Mouse (Mus musculus) lung, embryonic 14.5 days (tissue): ENCODE measurements around the gene Fh1. TPM values are rescaled to one million over a fixed set of nuclear protein-coding genes. Genes with fewer than 3 reads are reported as not detected.

ENCODE experiments used
- ATAC-seq: fragments of 200-750 bp; cut with Nextera tagmentation; 2 replicates; pipeline ENCODE4 v1.8.0; 2017; ENCODE audit warnings: mild to moderate bottlenecking, moderate TSS enrichment, moderate library complexity; ENCODE audit not compliant: insufficient read depth
- DNase-seq: peaks from one replicate; pipeline ENCODE4 v3.0.0-alpha.2; 2015
- H3K27ac ChIP-seq: fragments of 300-500 bp; sonication (generic); 2 replicates; pipeline ENCODE4 v1.5.1; 2014; ENCODE audit warnings: low read depth, mild to moderate bottlenecking, moderate library complexity
- H3K27me3 ChIP-seq: fragments of 300-500 bp; sonication (generic); 2 replicates; pipeline ENCODE4 v1.6.1; 2014; ENCODE audit warnings: low read length, control low read depth; ENCODE audit not compliant: insufficient read depth
- H3K36me3 ChIP-seq: fragments of 300-500 bp; sonication (generic); 2 replicates; pipeline ENCODE4 v1.6.1; 2014; ENCODE audit warnings: control low read depth; ENCODE audit not compliant: insufficient read depth
- H3K4me1 ChIP-seq: fragments of 300-500 bp; sonication (generic); 2 replicates; pipeline ENCODE4 v1.6.1; 2014; ENCODE audit warnings: antibody characterized with exemption, control low read depth; ENCODE audit not compliant: insufficient read depth
- H3K4me2 ChIP-seq: fragments of 300-500 bp; sonication (generic); 2 replicates; pipeline ENCODE4 v1.6.1; 2014; ENCODE audit warnings: mild to moderate bottlenecking
- H3K4me3 ChIP-seq: fragments of 300-500 bp; sonication (generic); 2 replicates; pipeline ENCODE4 v1.5.1; 2014; ENCODE audit warnings: low read depth, low read length
- H3K9ac ChIP-seq: fragments of 300-500 bp; sonication (generic); 2 replicates; pipeline ENCODE4 v1.6.1; 2014
- H3K9me3 ChIP-seq: fragments of 300-500 bp; sonication (generic); 2 replicates; pipeline ENCODE4 v1.6.1; 2016; ENCODE audit warnings: low read depth, low read length, control low read depth
- CTCF ChIP-seq: IDR thresholded peaks from 2 replicates; pipeline ENCODE4 v1.5.1; 2016; ENCODE audit warnings: antibody characterized with exemption, low read depth
- WGBS: fragments of 180-500 bp; shearing (Covaris S2); extraction: QIAGEN DNeasy Blood & Tissue Kit; methylation state at CpG from one replicate; pipeline ENCODE4 v1.1.7; 2014; 5-methylcytosine and 5-hydroxymethylcytosine counted together
- polyA plus RNA-seq: library from polyadenylated mRNA; unstranded; fragments of >200 nt; fragmentation: Nextera tagmentation; extraction: Ambion mirVana; gene quantifications from 2 replicates; pipeline ENCODE4 v1.2.1, GENCODE M21; 2014

Fh1 gene
- polyA plus RNA-seq, 1 experiment from 2014 or later = 123 TPM

GRCm38 (mm10) chr1:175619814-175620431 lies 5.5 kb downstream of the Fh1 start, which contains the start of gene Kmo:
TSS of gene Kmo (plus strand) at chr1:175620381.
- Histone ChIP-seq H3K9ac (no peak within 1 kb of the TSS), H3K4me2 (no peak within 1 kb of the TSS), H3K27me3 (no peaks in the 10 kb centered on the region), H3K4me3 (no peak within 1 kb of the TSS), H3K36me3 (peaks cover 38% of the 10 kb centered on the region), H3K4me1 (no peaks in the 10 kb centered on the region; the same call in 1 of the 2 replicates), H3K27ac (no peak within 1 kb of the TSS), H3K9me3 (no peaks in the 10 kb centered on the region)
- no peak for DNase-seq
- ATAC-seq = no peak
- TF ChIP-seq CTCF = no peak
- 89% methylated on average over 13 of the region's 13 CpGs for WGBS

- DNase-seq (no peak), ATAC-seq (no peak)
- Histone ChIP-seq H3K27ac (no peak overlapping the region), H3K4me1 (no peaks in the 10 kb centered on the region), H3K9me3 (no peaks in the 10 kb centered on the region), H3K36me3 (peaks cover 68% of the 10 kb centered on the region), H3K4me2 (no peak overlapping the region), H3K27me3 (no peaks in the 10 kb centered on the region), H3K9ac (no peak overlapping the region), H3K4me3 (no peak overlapping the region)
- 95% methylated on average over 9 of the region's 9 CpGs for WGBS
- TF ChIP-seq CTCF = no peak
Observed at GRCm38 (mm10) chr1:175614992-175615391, 10.4 kb downstream of the Fh1 start.

- no peak for ATAC-seq
- 86% methylated on average over 3 of the region's 3 CpGs for WGBS
- no peak for TF ChIP-seq CTCF
- H3K36me3 ChIP-seq = peaks cover 77% of the 10 kb centered on the region
- no peaks in the 10 kb centered on the region for H3K4me1 ChIP-seq
- no peak overlapping the region for H3K9ac ChIP-seq
- no peak overlapping the region for H3K27ac ChIP-seq
- no peaks in the 10 kb centered on the region for H3K9me3 ChIP-seq
- H3K4me2 ChIP-seq = no peak overlapping the region
- no peak overlapping the region for H3K4me3 ChIP-seq
- H3K27me3 ChIP-seq = no peaks in the 10 kb centered on the region
- no peak for DNase-seq
Observed at GRCm38 (mm10) chr1:175608708-175609107, 16.7 kb downstream of the Fh1 start.

GRCm38 (mm10) chr1:175607838-175608585 lies 17.4 kb downstream of the Fh1 start:
- no peaks in the 10 kb centered on the region for H3K9me3 ChIP-seq
- no peaks in the 10 kb centered on the region for H3K4me1 ChIP-seq
- no peak overlapping the region for H3K27ac ChIP-seq
- TF ChIP-seq CTCF = 0 out of 2 replicates have a peak, but pooled peaks have one; percentile 4
- no peak overlapping the region for H3K4me2 ChIP-seq
- H3K4me3 ChIP-seq = no peak overlapping the region
- DNase-seq (peak; percentile 16), ATAC-seq (peak; percentile 81)
- peaks cover 81% of the 10 kb centered on the region for H3K36me3 ChIP-seq
- 71% methylated on average over 18 of the region's 18 CpGs for WGBS
- no peaks in the 10 kb centered on the region for H3K27me3 ChIP-seq
- H3K9ac ChIP-seq = no peak overlapping the region

GRCm38 (mm10) chr1:175607308-175607707 lies 18.1 kb downstream of the Fh1 start:
- ATAC-seq = 0 out of 2 replicates have a peak, but pooled peaks have one; percentile 39

GRCm38 (mm10) chr1:175603390-175603789 lies 22.0 kb downstream of the Fh1 start:
- H3K27me3 ChIP-seq = no peaks in the 10 kb centered on the region
- DNase-seq (peak; percentile 16), ATAC-seq (no peak)
- H3K4me2 ChIP-seq = no peak overlapping the region
- peak; percentile 26; the same call in 1 of the 2 replicates for TF ChIP-seq CTCF
- no peaks in the 10 kb centered on the region for H3K4me1 ChIP-seq
- 56% methylated on average over 6 of the region's 6 CpGs for WGBS
- peaks cover 72% of the 10 kb centered on the region for H3K36me3 ChIP-seq
- H3K4me3 ChIP-seq = no peak overlapping the region
- H3K27ac ChIP-seq = no peak overlapping the region
- no peak overlapping the region for H3K9ac ChIP-seq
- no peaks in the 10 kb centered on the region for H3K9me3 ChIP-seq

More at GRCm38 (mm10) chr1:175607308-175607707, 18.1 kb downstream of the Fh1 start:
- Histone ChIP-seq H3K36me3 (peaks cover 83% of the 10 kb centered on the region), H3K9me3 (no peaks in the 10 kb centered on the region), H3K27me3 (no peaks in the 10 kb centered on the region), H3K9ac (no peak overlapping the region), H3K4me3 (no peak overlapping the region), H3K4me2 (no peak overlapping the region), H3K4me1 (no peaks in the 10 kb centered on the region), H3K27ac (no peak overlapping the region)
- WGBS = 81% methylated on average over 6 of the region's 6 CpGs
- DNase-seq = no peak
- TF ChIP-seq CTCF = no peak

- H3K9me3 ChIP-seq = no peaks in the 10 kb centered on the region
- TF ChIP-seq CTCF = no peak
Observed at GRCm38 (mm10) chr1:175602231-175602630, 23.2 kb downstream of the Fh1 start.

More at GRCm38 (mm10) chr1:175602231-175602630, 23.2 kb downstream of the Fh1 start:
- WGBS = 84% methylated on average over 11 of the region's 11 CpGs
- Histone ChIP-seq H3K4me1 (no peaks in the 10 kb centered on the region), H3K4me3 (no peak overlapping the region), H3K36me3 (peaks cover 60% of the 10 kb centered on the region), H3K27ac (no peak overlapping the region), H3K9ac (no peak overlapping the region), H3K4me2 (no peak overlapping the region), H3K27me3 (no peaks in the 10 kb centered on the region)
- DNase-seq = peak; percentile 5
- ATAC-seq = no peak
